8 mouse cellular contexts compared by ENCODE assay signal in the genomic region with DNA sequence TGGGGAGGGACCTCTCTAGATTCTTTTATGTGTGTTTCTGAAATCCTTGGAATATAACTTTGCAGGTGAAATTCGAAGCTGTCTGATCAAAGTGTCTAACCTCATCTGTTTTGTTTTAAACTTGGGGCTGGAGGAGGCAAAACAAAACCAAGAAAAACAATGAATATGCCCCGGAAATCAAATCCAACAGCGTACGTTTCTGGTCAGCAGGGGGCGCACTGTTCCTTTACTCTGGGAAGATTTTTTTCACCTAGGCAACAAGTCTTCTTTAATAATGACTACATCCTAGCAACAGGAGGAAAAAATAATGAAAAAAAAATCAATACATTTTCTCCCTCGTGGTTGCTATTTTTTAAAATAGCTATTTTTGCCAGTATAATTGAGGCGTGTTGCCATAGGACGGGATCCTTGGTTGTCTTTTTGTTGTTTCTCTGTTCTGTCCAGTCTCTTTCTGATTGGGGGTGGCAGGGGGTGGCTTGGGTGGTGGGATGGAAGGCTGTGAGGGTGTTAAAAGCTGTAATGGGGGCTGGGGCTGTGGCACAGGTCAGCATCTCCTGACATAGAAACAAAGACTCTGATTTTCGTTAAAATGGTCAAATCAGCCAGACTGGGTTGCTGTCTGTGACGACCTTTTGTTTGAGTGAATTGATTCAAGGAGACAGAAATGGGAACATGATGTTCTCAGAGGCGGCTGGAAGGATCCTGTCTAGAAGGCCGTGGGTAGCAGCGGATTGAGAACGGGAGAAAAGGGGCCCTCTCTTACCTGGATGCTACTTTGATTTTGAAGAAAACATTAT. TPM values are rescaled to one million over a fixed set of nuclear protein-coding genes. Genes with fewer than 3 reads are reported as not detected.
DNase-seq lines count a peak whose midpoint lies in the region; ATAC-seq and TF ChIP-seq lines count a peak whose summit lies in the region.

No protein-coding gene starts in this region.

- intact Hi-C loops in gastrocnemius, adult 2 months (cut with DNase I), result loop anchor here (2.0 to 10.0 kb wide), 3 partner anchors 218 to 380 kb away; no protein-coding TSS in a partner anchor

- peak; percentile 65 for DNase-seq in kidney, adult 2 months
- DNase-seq in cerebellum, postnatal 25 days, result peak; percentile 78 to 90
- peak; percentile 78 for DNase-seq in gastrocnemius, adult 2 months
- peak; percentile 89 for DNase-seq in limb, embryonic 11.5 days (ENCODE audit: low spot score)
- peak; percentile 88 for DNase-seq in naive thymus-derived CD4-positive, alpha-beta T cell, adult 2 months (ENCODE audit: low read depth)
- peak; percentile 92 for DNase-seq in testis, postnatal 10 days (ENCODE audit: low spot score)

- H3K4me2 ChIP-seq in kidney, embryonic 14.5 days (replicated peaks; ENCODE audit: low read depth, low read length), result no peak overlapping the region
- H3K4me2 ChIP-seq in limb, embryonic 11.5 days (ENCODE audit: low read depth, severe bottlenecking), result no peak overlapping the region

- 38% methylated on average over 14 of the region's 14 CpGs for WGBS in kidney, adult 2 months
- WGBS in kidney, embryonic 14.5 days, result 46% methylated on average over 14 of the region's 14 CpGs
- 47% methylated on average over 14 of the region's 14 CpGs for WGBS in limb, embryonic 11.5 days

- H3K27ac ChIP-seq in kidney, adult 2 months (ENCODE audit: insufficient read depth, low read depth, low read length), result no peak overlapping the region
- H3K27ac ChIP-seq in kidney, embryonic 14.5 days (ENCODE audit: low read depth, low read length), result no peak overlapping the region
- no peak overlapping the region for H3K27ac ChIP-seq in gastrocnemius, adult 2 months
- H3K27ac ChIP-seq in limb, embryonic 11.5 days (replicated peaks; ENCODE audit: low read depth, low read length), result no peak overlapping the region

- TF ChIP-seq POLR2A in kidney, adult 2 months (IDR thresholded peaks at IDR 0.05; ENCODE audit: low read depth, low read length), result no peak

- H3K9me3 ChIP-seq in kidney, embryonic 14.5 days (ENCODE audit: control insufficient read depth, low read length), result no peaks in the 10 kb centered on the region
- no peaks in the 10 kb centered on the region for H3K9me3 ChIP-seq in limb, embryonic 11.5 days (ENCODE audit: control insufficient read depth, low read length)

- no peaks in the 10 kb centered on the region for H3K4me1 ChIP-seq in kidney, adult 2 months (ENCODE audit: control insufficient read depth, insufficient read depth, low read length)
- no peaks in the 10 kb centered on the region for H3K4me1 ChIP-seq in kidney, embryonic 14.5 days (ENCODE audit: control insufficient read depth, insufficient read depth, low read length)
- no peaks in the 10 kb centered on the region for H3K4me1 ChIP-seq in limb, embryonic 11.5 days (ENCODE audit: control insufficient read depth, insufficient read depth, low read length)

- H3K27me3 ChIP-seq in kidney, adult 2 months (replicated peaks; ENCODE audit: control insufficient read depth, insufficient read depth, low read length), result no peaks in the 10 kb centered on the region
- no peaks in the 10 kb centered on the region for H3K27me3 ChIP-seq in kidney, embryonic 14.5 days (ENCODE audit: control insufficient read depth, insufficient read depth, low read length)
- no peaks in the 10 kb centered on the region for H3K27me3 ChIP-seq in limb, embryonic 11.5 days (ENCODE audit: control insufficient read depth, insufficient read depth, low read length)

- H3K4me3 ChIP-seq in kidney, adult 2 months (ENCODE audit: insufficient read depth, low read depth, low read length), result no peak overlapping the region
- no peak overlapping the region for H3K4me3 ChIP-seq in kidney, embryonic 14.5 days (ENCODE audit: low read length)
- no peak overlapping the region; the same call in 1 of the 2 replicates for H3K4me3 ChIP-seq in gastrocnemius, adult 2 months
- H3K4me3 ChIP-seq in limb, embryonic 11.5 days (ENCODE audit: low read depth, low read length), result no peak overlapping the region

- peak; percentile 64 for TF ChIP-seq CTCF in kidney, adult 2 months (conservative IDR thresholded peaks at IDR 0.05; ENCODE audit: insufficient read depth, insufficient read length, low read depth, low read length)
- TF ChIP-seq CTCF in gastrocnemius, adult 2 months (IDR thresholded peaks at IDR 0.05), result peak; percentile 86

- ATAC-seq in kidney, embryonic 14.5 days (ENCODE audit: low FRiP score, low TSS enrichment), result no peak
- peak; percentile 88 for ATAC-seq in inflammation-experienced regulatory T-cells, adult 6 months
- no peak for ATAC-seq in limb, embryonic 11.5 days (ENCODE audit: insufficient number of reproducible peaks, low FRiP score, low TSS enrichment, low read depth)

- no peaks in the 10 kb centered on the region for H3K36me3 ChIP-seq in kidney, adult 2 months (ENCODE audit: control insufficient read depth, insufficient read depth, low read length)
- H3K36me3 ChIP-seq in kidney, embryonic 14.5 days (ENCODE audit: control insufficient read depth, insufficient read depth, low read length), result no peaks in the 10 kb centered on the region
- H3K36me3 ChIP-seq in limb, embryonic 11.5 days (ENCODE audit: control insufficient read depth, insufficient read depth, low read length), result no peaks in the 10 kb centered on the region

- H3K9ac ChIP-seq in kidney, embryonic 14.5 days (ENCODE audit: low read depth, low read length), result no peak overlapping the region
- H3K9ac ChIP-seq in limb, embryonic 11.5 days (ENCODE audit: low read length), result no peak overlapping the region

RNA-seq across cellular contexts. Expression of a gene that starts 5.8 kb away (rescaled TPM):
- 0.19 TPM in 1 of 2 replicates, not detected in the other for polyA plus RNA-seq in kidney, adult 2 months (2012; rRNA removed)
- polyA plus RNA-seq in kidney, embryonic 14.5 days (2014; fragmentation: Nextera tagmentation; extraction: Ambion mirVana), result not detected in 2 replicates
- not detected for total RNA-seq in gastrocnemius, adult 2 months (2021)
- under 1 TPM in 1 of 3 experiments, not detected in 2; 0.13 TPM for polyA plus RNA-seq in inflammation-experienced regulatory T-cells, adult 6 months (2017; shearing (Covaris generic))
- polyA plus RNA-seq in limb, embryonic 11.5 days (2014; fragmentation: Nextera tagmentation; extraction: Ambion mirVana), result not detected in 2 replicates

RNA-seq across cellular contexts. Expression of a gene that starts 43.2 kb away (rescaled TPM):
- polyA plus RNA-seq in kidney, adult 2 months (2012; rRNA removed), result 9.9 and 13.6 TPM in 2 replicates
- polyA plus RNA-seq in kidney, embryonic 14.5 days (2014; fragmentation: Nextera tagmentation; extraction: Ambion mirVana), result 69.5 and 78.7 TPM in 2 replicates
- 10 to 100 TPM; 12.3 to 12.8 TPM for total RNA-seq in gastrocnemius, adult 2 months (2021)
- 10 to 100 TPM; 47.4 to 53.6 (median 50.6) TPM for polyA plus RNA-seq in inflammation-experienced regulatory T-cells, adult 6 months (2017; shearing (Covaris generic))
- 72.5 and 74.7 TPM in 2 replicates for polyA plus RNA-seq in limb, embryonic 11.5 days (2014; fragmentation: Nextera tagmentation; extraction: Ambion mirVana)

RNA-seq across cellular contexts. Expression of a gene that starts 50.9 kb away (rescaled TPM):
- polyA plus RNA-seq in kidney, adult 2 months (2012; rRNA removed), result not detected in 2 replicates
- polyA plus RNA-seq in kidney, embryonic 14.5 days (2014; fragmentation: Nextera tagmentation; extraction: Ambion mirVana), result not detected in 2 replicates
- under 1 TPM in 1 of 2 experiments, not detected in 1; 0.14 TPM for total RNA-seq in gastrocnemius, adult 2 months (2021)
- polyA plus RNA-seq in inflammation-experienced regulatory T-cells, adult 6 months (2017; shearing (Covaris generic)), result not detected
- polyA plus RNA-seq in limb, embryonic 11.5 days (2014; fragmentation: Nextera tagmentation; extraction: Ambion mirVana), result not detected in 2 replicates
